7 mouse cellular contexts compared by ENCODE assay signal in the genomic region with DNA sequence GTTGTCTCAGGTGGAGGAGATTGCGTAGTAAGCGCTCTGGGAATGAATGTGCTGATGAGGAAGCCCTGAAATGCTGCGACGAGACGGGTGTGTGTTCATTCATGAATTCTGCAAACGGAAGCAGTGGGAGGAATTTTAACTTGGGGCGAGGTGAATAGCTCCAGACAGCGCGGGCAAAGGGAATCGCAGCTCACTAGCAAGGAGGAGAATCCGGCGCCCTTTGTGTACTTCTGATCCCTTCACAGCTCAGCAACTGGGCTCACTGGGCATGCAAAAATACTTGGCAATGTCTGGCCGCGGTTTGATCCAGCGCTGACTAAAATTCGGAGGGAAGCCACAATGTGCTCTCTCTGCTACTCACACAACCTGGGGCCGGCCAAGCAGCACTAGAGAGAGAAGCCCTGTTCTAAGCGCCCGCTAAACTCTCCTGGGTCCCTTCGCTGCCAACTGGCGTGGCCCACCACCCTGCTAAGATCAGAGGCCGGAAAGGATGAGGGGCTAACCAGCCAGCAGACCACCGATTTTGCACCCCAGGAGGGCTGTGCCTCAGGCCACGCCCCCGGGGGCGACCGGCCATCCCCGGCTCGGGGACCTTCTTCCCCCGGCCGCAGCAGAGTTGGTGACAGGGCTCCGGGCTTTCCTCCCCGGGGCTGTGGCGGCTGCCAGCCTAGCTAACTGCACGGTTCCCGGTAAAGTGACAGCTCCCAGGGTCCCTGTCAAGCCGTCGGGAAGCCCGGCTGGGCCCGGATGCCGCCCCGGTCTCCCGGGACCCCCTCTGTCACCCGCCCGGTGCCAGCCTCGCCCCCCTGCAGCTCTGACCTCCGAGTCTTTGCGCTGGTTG. TPM values are rescaled to one million over a fixed set of nuclear protein-coding genes. Genes with fewer than 3 reads are reported as not detected.
A peak's percentile ranks its signal among the peaks of the same experiment; 100 is the strongest.
DNase-seq lines count a peak whose midpoint lies in the region; ATAC-seq and TF ChIP-seq lines count a peak whose summit lies in the region.

Gene Gm10961, plus strand, starts transcription at position 641 of the 841 bp plus-strand sequence.

- TF ChIP-seq CTCF in gastrocnemius, adult 2 months (IDR thresholded peaks at IDR 0.05) = no peak

- peak within 1 kb of the TSS; percentile 93 for H3K27ac ChIP-seq in gastrocnemius, adult 2 months
- peak within 1 kb of the TSS; percentile 95 for H3K27ac ChIP-seq in limb, embryonic 15.5 days
- peak within 1 kb of the TSS; percentile 99 for H3K27ac ChIP-seq in midbrain, embryonic 16.5 days (ENCODE audit: low read length)

- H3K9me3 ChIP-seq in limb, embryonic 15.5 days = no peaks in the 10 kb centered on the region
- no peaks in the 10 kb centered on the region for H3K9me3 ChIP-seq in midbrain, embryonic 16.5 days (replicated peaks; ENCODE audit: control insufficient read depth, low read length, poor library complexity, severe bottlenecking)

- H3K4me3 ChIP-seq in gastrocnemius, adult 2 months = peak within 1 kb of the TSS; percentile 99
- H3K4me3 ChIP-seq in limb, embryonic 15.5 days = peak within 1 kb of the TSS; percentile 100
- peak within 1 kb of the TSS; percentile 97 for H3K4me3 ChIP-seq in midbrain, embryonic 16.5 days (ENCODE audit: low read depth, low read length)

- intact Hi-C loops in gastrocnemius, adult 2 months (cut with DNase I) = no loop called here

- WGBS in limb, embryonic 15.5 days = under 1% methylated on average over 48 of the region's 48 CpGs
- WGBS in midbrain, embryonic 16.5 days = under 1% methylated on average over 46 of the region's 48 CpGs

- H3K27me3 ChIP-seq in limb, embryonic 15.5 days = no peaks in the 10 kb centered on the region
- no peaks in the 10 kb centered on the region for H3K27me3 ChIP-seq in midbrain, embryonic 16.5 days (ENCODE audit: control insufficient read depth, insufficient read depth, low read depth, low read length)

- peaks cover 27% of the 10 kb centered on the region for H3K36me3 ChIP-seq in limb, embryonic 15.5 days
- peaks cover 14% of the 10 kb centered on the region; the same call in 1 of the 2 replicates for H3K36me3 ChIP-seq in midbrain, embryonic 16.5 days (ENCODE audit: control insufficient read depth, insufficient read depth, low read length)

- peaks cover 14% of the 10 kb centered on the region for H3K4me1 ChIP-seq in limb, embryonic 15.5 days
- H3K4me1 ChIP-seq in midbrain, embryonic 16.5 days (ENCODE audit: control insufficient read depth, insufficient read depth, low read length) = peaks cover 16% of the 10 kb centered on the region

- peak within 1 kb of the TSS; percentile 74 for H3K4me2 ChIP-seq in limb, embryonic 15.5 days
- H3K4me2 ChIP-seq in midbrain, embryonic 16.5 days (ENCODE audit: low read length) = peak within 1 kb of the TSS; percentile 74

- peak; percentile 31 for ATAC-seq in CD4-positive, CD25-positive, alpha-beta regulatory T cell, adult 4 months
- peak; percentile 33 for ATAC-seq in common myeloid progenitor, adult 5-6 weeks (replicated peaks; ENCODE audit: low read depth, poor library complexity, severe bottlenecking)
- ATAC-seq in limb, embryonic 15.5 days (ENCODE audit: insufficient number of reproducible peaks, low FRiP score, low TSS enrichment, low read depth) = peak; percentile 38
- ATAC-seq in midbrain, embryonic 16.5 days = peak; percentile 84

- DNase-seq in 416B (ENCODE audit: low read depth) = peak; percentile 48
- DNase-seq in gastrocnemius, adult 2 months = no peak
- peak; percentile 85 for DNase-seq in kidney, adult 9 months

- H3K9ac ChIP-seq in limb, embryonic 15.5 days = peak within 1 kb of the TSS; percentile 99
- H3K9ac ChIP-seq in midbrain, embryonic 16.5 days (ENCODE audit: low read depth, low read length) = peak within 1 kb of the TSS; percentile 100

RNA-seq across cellular contexts. Expression of gene Gm10961, which starts in this region (rescaled TPM):
- not detected for polyA plus RNA-seq in CD4-positive, CD25-positive, alpha-beta regulatory T cell, adult 4 months (2017; shearing (Covaris generic))
- total RNA-seq in common myeloid progenitor, adult 5-6 weeks (2017) = not detected in 2 replicates
- total RNA-seq in gastrocnemius, adult 2 months (2021) = not detected
- polyA plus RNA-seq in limb, embryonic 15.5 days (2015; fragmentation: Nextera tagmentation; extraction: Ambion mirVana) = not detected in 2 replicates
- polyA plus RNA-seq in midbrain, embryonic 16.5 days (2015; fragmentation: Nextera tagmentation; extraction: Ambion mirVana) = not detected in 2 replicates

Comparison
In these comparisons a context has a peak if more than half of its experiments do, and no peak if none do; other contexts are left out.
1. Peak in ATAC-seq in CD4-positive, CD25-positive, alpha-beta regulatory T cell, adult 4 months; RNA of the gene not detected or under 1 TPM.
2. Peak in ATAC-seq in common myeloid progenitor, adult 5-6 weeks; RNA of the gene not detected or under 1 TPM.
3. Peak in ATAC-seq, H3K4me3 ChIP-seq, H3K27ac ChIP-seq, H3K9ac ChIP-seq and H3K4me2 ChIP-seq in limb, embryonic 15.5 days; RNA of the gene not detected or under 1 TPM.
4. Peak in ATAC-seq, H3K4me3 ChIP-seq, H3K27ac ChIP-seq, H3K9ac ChIP-seq and H3K4me2 ChIP-seq in midbrain, embryonic 16.5 days; RNA of the gene not detected or under 1 TPM.
5. ATAC-seq: peak in every context shown above with its lines; median percentile 84 in midbrain, embryonic 16.5 days; 38 in limb, embryonic 15.5 days; 33 in common myeloid progenitor, adult 5-6 weeks; 31 in CD4-positive, CD25-positive, alpha-beta regulatory T cell, adult 4 months.